Mouse (Mus musculus) embryonic fibroblast, embryonic 13.5 days (primary cell): ENCODE results near the gene Lrrc19. TPM values are rescaled to one million over a fixed set of nuclear protein-coding genes. Genes with fewer than 3 reads are reported as not detected.
"Not testable (repeated sequence)": the region's sequence is repeated elsewhere in the genome, so short reads cannot be mapped to it uniquely, and the experiment has no call there.

Source experiments
- H3K27ac ChIP-seq: 2 replicates; pipeline ENCODE4 v1.5.1; 2012; ENCODE audit warnings: low read length, control low read depth, inconsistent platforms; ENCODE audit not compliant: insufficient read depth
- H3K4me1 ChIP-seq: 2 replicates; pipeline ENCODE4 v1.6.1; 2011; ENCODE audit warnings: low read length; ENCODE audit not compliant: control insufficient read depth, insufficient read depth
- H3K4me3 ChIP-seq: 2 replicates; pipeline ENCODE4 v1.5.1; 2011; ENCODE audit warnings: mild to moderate bottlenecking, control low read depth, low read length; ENCODE audit not compliant: insufficient read depth
- CTCF ChIP-seq: IDR thresholded peaks from 2 replicates; pipeline ENCODE4 v1.5.1; 2011; ENCODE audit warnings: mild to moderate bottlenecking, control low read depth, low read length, moderate library complexity, borderline replicate concordance; ENCODE audit not compliant: insufficient read depth
- POLR2A ChIP-seq: IDR thresholded peaks from 2 replicates; pipeline ENCODE4 v1.6.1; 2011; ENCODE audit warnings: low read depth, mild to moderate bottlenecking, control low read depth, low read length, moderate library complexity
- polyA plus RNA-seq: library from polyadenylated mRNA; stranded (reverse); fragments of >200 nt; gene quantifications from 2 replicates; pipeline ENCODE4 v1.2.4, GENCODE M21; 2011; ENCODE audit warnings: low read depth; ENCODE audit not compliant: missing spikeins, insufficient read length

Lrrc19 gene
- polyA plus RNA-seq, result not detected in 2 replicates

DNA sequence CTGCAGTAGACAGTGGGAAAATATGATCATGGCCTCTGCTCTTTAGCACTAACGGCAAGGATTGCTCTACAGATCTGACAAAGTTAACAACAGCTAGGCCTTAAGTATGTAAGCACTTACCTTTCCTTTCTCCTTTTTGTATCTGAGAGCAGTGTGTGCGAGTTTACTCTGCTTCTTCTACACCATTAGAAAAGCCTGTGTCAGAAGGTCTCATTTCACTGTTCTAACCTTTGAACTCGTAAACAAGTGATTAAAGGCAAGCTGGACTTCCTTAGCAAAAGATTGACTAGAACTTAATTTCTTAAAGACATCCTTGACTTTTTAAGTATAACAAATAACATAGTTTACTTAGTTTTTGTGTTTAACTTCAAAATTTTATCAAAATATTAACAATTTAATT, at the start of gene Lrrc19:
TSS of gene Lrrc19 (minus strand) at position 225 of the 400 bp plus-strand sequence.
- H3K4me1 ChIP-seq, result no peaks in the 10 kb centered on the region
- H3K4me3 ChIP-seq, result no peak within 1 kb of the TSS
- H3K27ac ChIP-seq, result no peak within 1 kb of the TSS
- TF ChIP-seq POLR2A (no peak), CTCF (no peak)

DNA sequence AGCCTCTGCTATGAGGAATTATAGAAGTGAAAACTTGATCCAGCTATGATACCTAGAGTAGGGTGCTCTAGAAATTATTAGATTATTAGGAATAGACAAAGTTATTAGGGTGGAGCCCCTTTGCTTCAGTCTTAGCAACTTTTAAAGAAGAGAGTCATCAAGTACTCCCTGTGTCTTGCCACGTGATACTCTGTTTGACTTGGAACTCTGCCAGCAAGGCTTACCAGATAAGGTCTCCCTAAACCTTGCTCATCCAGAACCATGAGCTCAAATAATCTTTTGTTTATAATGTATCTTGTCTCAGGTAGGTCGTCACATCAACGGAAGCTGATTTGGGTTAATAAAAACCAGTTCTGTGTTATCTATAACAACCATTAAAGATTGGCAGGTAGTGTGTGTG, 46.4 kb upstream of the Lrrc19 start:
- H3K27ac ChIP-seq, result no peak overlapping the region
- no peak for TF ChIP-seq CTCF
- no peak for TF ChIP-seq POLR2A
- no peak overlapping the region for H3K4me3 ChIP-seq
- H3K4me1 ChIP-seq, result no peaks in the 10 kb centered on the region

DNA sequence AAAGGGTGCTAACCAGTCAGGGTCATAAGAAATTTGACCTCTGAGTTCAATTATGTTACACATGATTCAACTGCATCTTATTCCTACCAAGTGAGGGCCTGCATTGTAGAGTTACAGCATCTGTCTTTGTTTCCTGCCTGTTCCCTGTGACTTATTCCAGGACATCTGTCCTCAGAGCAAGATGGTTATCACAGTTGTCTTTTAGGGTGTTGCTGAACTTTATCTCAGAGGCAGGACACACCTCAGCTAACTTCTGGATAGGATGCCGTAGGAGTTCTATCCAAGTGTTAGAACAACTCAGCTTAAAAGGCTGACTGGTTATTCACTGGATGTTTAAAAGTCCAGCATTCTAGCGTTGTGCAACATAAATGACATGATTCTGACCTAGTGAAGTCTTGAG, 42.2 kb upstream of the Lrrc19 start:
- H3K4me1 ChIP-seq, result no peaks in the 10 kb centered on the region
- H3K4me3 ChIP-seq, result no peak overlapping the region
- H3K27ac ChIP-seq, result no peak overlapping the region
- no peak for TF ChIP-seq POLR2A
- no peak for TF ChIP-seq CTCF

DNA sequence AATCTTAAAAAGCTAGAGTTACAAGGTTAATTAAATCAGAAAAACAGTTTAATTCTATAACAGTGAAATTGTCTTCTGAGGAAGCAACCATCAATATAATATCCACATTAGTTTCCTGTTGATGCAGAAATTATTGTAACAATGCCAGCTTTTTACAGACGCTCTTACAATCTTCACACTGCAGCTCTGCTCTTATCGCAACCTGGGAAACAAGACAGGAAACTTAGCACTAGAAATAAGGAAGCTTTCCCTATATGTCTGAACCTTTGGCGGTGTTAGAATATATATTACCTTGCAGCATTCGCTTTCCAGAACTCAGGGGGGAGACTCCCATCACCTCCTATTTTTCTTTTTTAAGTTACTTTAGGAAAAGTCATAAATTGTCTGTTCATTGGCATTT, 41.1 kb upstream of the Lrrc19 start:
- no peak for TF ChIP-seq POLR2A
- no peak for TF ChIP-seq CTCF
- Histone ChIP-seq H3K4me3 (no peak overlapping the region), H3K27ac (no peak overlapping the region), H3K4me1 (no peaks in the 10 kb centered on the region)

DNA sequence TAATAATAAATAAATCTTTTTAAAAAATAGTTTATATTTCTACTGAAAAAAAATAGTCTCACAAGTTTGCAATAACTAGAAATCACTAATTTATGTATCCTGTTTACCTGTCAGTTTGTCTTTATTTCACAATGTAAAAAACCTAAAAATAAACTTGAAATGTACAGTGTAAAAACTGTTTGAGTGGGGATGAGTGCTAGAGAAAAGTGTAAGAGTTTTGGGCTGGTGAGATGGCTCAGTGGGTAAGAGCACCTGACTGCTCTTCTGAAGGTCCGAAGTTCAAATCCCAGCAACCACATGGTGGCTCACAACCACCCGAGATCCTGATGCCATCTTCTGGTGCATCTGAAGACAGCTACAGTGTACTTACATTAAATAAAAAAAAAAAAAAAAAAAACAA, 39.9 kb upstream of the Lrrc19 start:
- H3K27ac ChIP-seq, result not testable (repeated sequence)

DNA sequence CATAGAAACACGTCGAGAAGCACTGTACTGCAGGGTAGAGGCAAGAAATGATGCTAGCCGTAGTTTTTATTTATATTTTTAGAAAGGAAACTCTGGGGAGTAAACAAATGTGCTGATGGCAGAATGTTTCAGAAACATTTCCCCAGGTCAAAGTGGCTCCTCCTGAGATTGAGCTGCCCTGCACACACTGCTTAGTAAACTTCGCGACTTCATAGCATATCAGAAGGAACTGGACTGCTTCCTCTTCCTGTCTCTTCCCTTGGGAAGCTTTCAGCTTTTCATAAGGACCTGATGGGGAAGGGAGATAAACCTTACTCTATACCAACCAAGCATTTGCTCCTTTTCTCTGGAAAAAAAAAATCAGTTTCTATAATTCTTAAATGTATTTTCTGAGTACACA, 33.4 kb upstream of the Lrrc19 start:
- H3K4me1 ChIP-seq, result no peaks in the 10 kb centered on the region
- H3K27ac ChIP-seq, result no peak overlapping the region
- no peak overlapping the region for H3K4me3 ChIP-seq
- TF ChIP-seq CTCF (no peak), POLR2A (no peak)

More for the DNA sequence above, 39.9 kb upstream of the Lrrc19 start:
- not testable (repeated sequence) for H3K4me1 ChIP-seq, H3K4me3 ChIP-seq

DNA sequence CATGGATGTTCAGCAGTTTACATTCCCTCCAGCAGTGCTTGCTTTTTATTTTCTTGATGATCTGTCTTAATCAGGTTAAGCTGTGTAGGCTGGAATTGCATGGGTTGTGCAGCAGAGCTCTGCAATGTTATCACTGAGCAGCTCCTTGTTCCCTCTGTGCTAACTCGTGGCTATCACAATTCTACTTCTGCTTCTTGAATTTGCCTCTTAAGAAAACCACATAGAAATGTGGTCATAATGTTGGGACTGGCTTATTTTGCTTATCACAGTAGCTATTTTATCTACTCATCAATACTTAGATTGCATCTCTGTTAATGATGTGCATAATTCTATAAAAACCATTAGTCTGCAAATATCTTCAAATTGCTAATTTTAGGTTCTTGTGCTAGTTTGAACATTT, 32.1 kb upstream of the Lrrc19 start:
- no peaks in the 10 kb centered on the region for H3K4me1 ChIP-seq
- no peak for TF ChIP-seq POLR2A
- no peak for TF ChIP-seq CTCF
- no peak overlapping the region for H3K4me3 ChIP-seq
- H3K27ac ChIP-seq, result no peak overlapping the region

DNA sequence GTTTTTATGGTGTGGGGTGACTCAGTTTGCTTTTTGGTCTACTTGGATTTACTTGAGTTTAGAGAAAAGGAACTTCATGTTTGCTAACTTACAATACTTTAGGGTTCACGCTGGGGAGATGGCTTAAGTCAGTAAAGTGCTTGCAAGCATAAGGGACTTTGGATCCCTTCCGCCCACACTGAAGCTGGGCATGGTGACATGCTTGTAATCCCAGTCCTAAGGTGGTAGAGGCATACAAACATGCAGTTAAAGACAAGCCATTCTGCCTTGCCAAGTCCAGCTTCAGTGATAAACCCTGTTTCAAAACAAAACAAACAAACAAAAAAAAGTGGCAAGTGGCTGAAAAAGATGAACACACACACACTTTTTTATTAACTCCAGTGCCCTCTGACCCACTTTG, 31.2 kb upstream of the Lrrc19 start:
- no peak for TF ChIP-seq CTCF
- no peak for TF ChIP-seq POLR2A
- H3K27ac ChIP-seq, result no peak overlapping the region
- H3K4me1 ChIP-seq, result no peaks in the 10 kb centered on the region
- H3K4me3 ChIP-seq, result no peak overlapping the region

DNA sequence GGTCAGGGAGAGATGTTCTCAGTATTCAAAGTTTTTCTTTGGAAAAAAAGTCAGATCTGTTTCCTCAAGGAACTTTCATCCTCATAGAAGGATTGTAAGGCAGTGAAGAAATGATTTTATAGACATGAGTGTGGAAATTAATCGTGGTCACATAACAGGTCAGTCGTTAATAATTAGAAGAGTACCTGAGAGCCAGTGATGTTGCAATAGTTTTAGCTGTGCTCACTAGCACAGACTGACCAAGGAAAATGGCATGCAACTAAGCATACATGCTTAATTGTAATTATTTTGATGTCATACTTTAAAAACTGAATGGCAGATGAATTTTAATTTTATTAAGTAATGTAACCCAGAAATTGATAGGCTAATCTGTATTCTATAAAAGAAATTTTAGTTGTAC, 30.7 kb upstream of the Lrrc19 start:
- no peak overlapping the region for H3K4me3 ChIP-seq
- TF ChIP-seq POLR2A (no peak), CTCF (no peak)
- no peaks in the 10 kb centered on the region for H3K4me1 ChIP-seq
- H3K27ac ChIP-seq, result no peak overlapping the region

DNA sequence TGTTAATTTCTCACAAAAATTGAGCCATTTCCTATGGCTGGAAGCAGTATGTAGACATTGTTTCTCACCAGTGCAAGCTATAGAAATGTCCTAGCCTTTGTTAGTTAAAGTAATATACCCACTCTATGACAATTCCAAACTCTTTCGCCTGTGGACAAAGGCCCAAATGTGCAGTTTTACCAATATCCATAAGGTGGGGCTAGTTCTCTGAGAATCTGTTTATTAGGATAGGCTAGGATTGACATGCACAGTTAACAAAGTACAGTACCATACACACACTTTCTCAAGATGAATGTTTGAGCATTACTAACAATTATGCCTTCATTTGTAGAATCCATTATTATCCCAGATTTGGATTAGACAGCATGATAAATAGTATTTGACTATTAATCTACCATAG, 19.8 kb upstream of the Lrrc19 start:
- Histone ChIP-seq H3K4me1 (no peaks in the 10 kb centered on the region), H3K4me3 (no peak overlapping the region), H3K27ac (no peak overlapping the region)
- no peak for TF ChIP-seq CTCF
- no peak for TF ChIP-seq POLR2A

DNA sequence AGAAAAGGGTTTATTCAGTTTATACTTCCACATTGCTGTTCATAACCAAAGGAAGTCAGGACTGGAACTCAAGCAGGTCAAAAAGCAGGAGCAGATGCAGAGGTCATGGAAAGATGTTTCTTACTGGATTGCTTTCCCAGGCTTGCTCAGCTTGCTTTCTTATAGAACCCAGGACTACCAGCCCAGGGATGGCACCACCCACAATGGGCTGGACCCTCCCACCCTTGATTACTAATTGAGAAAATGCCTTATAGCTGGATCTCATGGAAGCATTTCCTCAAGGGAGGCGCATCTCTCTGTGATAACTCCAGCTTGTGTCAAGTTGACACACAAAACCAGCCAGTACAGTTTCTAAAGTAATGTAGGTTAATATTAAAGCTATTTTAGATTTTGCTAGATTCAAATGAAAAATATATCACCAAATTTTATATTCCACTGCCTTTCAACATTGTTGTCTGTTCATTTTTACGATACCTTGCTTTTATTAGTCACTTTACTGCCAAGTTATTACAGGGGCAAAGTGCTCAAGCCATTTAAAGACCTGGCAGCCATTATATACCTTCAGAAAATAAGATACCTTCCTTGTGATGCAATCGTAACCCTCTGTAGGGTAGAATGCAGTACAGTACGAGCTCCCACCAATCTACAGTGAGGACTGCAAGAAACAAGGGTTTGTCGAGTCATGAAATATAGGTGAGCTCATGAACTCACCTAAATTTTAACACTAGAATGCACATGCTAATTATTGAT, 657 bp upstream of the Lrrc19 start:
- not testable (repeated sequence) for H3K4me3 ChIP-seq, H3K27ac ChIP-seq, H3K4me1 ChIP-seq
